Mouse (Mus musculus): ENCODE results near the gene Cass4.

Gene Cass4

DNA sequence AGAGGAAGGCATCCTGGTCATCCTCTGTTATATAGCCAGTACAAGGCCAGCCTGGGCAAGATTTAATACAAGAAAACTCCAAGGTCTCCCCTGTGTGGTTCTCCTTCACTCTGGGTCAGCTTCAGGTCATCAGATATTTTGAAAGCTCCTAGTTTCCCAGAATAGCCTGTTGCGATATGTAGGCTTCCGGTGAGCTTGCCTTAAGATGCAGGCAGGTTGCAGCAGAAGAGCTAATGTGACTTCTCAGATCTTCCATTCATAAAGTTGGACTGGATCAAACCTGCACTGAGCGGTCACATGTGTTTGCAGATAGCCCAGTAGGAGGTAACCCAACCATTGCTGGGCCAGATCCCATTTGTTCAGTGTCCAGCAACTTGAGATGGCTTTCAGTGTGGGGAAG, 8.9 kb upstream of the Cass4 start:
- no peak for DNase-seq (ENCODE audit: low read depth, low spot score)

DNA sequence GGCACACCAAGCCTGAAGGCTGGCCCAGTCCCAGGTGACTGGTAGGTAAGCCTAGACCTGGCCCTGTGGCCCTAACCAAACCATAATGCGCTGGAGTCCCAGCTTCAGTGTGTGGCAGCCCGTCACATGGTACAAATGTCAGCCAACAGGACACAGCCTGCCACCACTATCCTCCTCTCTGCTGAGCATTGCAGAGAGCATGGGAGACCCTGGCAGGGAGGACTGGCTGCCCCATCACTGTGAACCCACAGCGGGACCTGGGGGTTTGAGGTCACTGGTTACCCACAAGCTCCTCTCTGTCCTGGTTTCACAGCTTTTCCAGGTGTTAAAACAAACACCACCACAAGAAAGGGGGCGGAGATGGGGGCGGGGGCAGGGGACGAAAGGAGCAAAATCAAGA, 3.3 kb upstream of the Cass4 start:
- no peak for DNase-seq (ENCODE audit: low read depth, low spot score)

DNA sequence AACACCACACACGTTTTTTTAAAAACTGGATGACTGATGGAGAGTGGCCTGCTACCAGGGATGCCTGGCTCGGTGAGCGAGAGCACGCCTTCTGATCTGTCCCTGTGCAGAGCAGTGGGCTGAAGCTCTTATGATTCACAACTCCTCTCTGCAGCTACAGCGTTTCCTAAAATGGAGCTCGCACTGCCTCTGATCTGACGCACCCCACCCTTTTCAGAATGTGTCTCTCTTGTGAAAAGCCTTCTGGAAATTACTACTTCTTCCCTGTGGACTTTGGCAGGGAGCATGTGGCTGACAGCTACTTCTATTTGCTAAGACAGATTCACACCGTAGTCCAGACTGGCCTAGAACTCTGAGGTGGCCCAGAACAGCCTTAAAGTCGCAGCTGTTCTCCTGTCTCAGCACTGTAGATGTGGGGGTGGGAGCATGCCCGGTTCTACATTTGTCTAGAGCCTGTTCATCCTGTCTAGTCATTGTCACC, 1.5 kb upstream of the Cass4 start:
- no peak for DNase-seq (ENCODE audit: low read depth, low spot score)

DNA sequence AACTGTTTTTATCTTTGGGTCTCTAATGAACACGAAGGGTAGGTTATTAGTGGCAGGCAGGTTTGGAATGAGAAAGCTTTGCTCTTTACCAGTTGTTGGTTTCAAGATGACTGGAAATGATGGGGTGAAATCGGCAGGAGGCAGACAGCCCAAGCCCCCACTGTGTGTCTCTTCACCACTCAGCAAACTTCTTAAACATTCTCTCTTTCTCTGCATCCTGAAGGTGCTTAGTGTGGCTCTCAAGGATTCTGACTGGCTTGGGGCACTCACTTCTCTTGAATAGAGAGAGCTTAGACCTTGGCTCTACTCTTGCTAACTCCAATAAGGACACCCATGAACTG, 428 bp downstream of the Cass4 start:
- no peak for DNase-seq (ENCODE audit: low read depth, low spot score)

DNA sequence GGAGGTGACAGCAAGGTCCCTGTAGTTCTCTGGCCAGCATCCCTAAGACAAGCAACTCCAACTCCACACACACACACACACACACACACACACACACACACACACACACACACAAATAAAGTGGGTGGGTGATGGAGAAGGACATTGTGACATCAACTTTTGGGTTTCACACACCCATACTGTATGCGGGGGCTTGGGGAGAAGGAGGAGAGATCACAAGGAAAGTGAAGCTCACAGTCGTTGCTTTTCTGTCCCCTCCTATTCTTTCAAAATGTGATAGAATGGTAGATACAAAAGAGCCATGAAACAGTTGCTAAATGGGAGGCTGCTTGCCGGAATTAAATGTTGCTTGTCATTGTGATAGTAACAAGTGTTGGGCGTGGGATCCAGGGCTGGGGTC, 1.1 kb downstream of the Cass4 start:
- DNase-seq (ENCODE audit: low read depth, low spot score): no peak

DNA sequence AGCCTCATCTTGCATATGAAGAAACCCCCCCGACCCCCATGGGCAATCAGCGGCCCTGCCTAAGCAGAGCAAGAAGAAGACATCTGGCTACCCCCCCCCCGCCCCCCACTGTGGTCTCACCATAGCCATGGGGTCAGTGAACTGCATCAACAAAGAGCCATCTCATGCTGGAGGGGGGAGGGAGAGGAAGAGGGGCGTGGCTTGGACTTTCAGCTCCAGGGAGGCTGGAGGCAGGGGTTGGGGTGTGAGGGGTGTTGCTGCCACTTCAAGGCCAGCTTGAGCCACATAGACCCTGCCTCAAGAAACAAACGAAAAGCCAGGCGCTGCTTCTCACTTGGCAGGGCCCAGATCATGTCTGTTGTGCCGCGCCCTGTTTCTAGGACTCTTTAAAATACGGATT, 2.4 kb downstream of the Cass4 start:
- no peak for DNase-seq (ENCODE audit: low read depth, low spot score)

DNA sequence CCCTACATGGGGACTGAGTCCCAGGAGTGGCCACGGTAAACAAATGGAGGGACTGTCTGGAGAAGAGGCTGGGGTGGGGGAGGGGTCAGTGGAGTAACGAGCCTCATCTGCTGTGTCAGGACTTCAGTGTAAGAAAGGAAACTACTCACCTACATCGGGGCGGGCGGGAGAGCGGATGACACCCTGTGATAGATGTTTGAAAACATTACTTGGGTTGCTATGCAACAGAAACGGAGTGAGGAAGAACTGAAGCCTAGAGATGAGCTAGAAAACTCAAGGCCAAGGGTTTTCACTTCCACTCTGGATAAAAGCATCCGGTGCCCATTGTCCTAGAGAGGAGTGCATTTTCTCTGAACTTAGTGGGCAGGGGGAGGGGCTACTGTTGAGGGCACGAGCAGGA, 6.3 kb downstream of the Cass4 start:
- DNase-seq (ENCODE audit: low read depth, low spot score): no peak

DNA sequence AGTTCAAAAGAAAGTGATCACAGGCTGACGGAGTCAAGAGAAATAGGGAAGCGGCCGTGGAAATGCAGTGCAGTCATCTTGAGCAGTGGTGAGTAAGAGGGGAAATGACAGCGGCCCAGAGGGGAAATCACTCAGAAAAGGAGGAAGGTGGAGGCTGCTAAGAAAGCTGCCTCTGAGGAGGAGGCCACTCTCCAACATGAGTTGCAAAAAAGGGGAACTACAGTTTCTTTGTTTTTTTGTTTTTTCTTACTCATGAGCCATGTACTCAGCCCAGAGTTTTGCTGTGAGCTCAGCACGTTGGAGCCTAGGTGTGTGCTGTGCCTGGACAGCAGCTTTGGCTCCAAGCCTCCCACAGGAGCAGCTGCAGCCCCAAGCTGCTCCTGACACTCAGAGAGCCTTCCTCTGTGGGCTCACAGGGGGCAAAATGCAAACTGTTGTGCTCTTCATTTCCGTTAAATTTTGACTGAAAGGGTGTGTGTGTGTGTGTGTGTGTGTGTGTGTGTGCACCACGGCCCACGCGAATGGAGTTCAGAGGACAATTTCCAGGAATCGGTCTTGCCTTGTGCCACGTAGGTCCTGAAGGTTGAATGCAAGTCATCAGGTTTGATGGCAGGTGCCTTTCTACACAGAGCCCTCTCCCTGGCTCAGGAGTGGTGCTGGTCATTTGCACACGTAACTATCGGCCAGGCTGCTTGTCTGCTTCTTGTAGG, 7.7 kb downstream of the Cass4 start:
- DNase-seq (ENCODE audit: low read depth, low spot score): no peak

DNA sequence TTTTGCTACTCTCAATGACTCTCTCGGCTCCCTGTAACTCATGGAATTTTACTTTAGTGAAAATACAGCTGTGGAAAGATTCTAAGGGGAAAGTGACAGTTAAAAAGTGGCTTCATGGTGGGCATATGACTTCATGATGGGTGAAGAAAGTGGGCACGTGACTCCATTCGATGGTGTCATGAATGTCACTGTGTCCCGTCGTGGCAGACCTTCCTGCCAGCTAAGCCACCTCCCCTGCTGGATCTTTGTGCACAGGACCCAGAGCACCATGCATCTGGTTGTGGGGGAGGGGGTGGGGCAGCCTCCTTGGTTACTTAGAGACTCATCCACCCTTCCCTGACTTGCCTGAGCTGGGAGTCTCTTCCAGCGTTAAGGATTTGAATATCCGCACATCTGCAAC, 10.6 kb downstream of the Cass4 start:
- DNase-seq (ENCODE audit: low read depth, low spot score): no peak

DNA sequence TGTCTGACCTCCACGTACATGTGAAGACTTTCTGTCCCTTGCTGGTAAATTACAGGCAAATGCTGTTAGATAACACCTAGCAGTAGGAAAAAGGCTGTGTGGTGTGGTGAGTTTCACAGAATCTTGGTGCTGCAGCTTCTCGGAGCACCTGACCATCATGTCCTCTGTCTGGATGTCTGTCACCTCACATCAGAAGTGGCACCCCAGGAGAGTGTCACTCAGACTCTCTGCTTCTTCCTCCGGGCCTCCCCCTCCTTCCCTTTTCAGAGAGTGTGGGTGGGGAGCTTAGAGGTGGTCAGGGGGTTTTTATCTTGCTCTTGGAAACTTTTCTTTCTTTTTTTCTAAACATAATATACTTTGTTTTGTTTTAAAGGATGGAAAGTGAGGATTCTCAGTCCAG, 11.4 kb downstream of the Cass4 start:
- DNase-seq (ENCODE audit: low read depth, low spot score): no peak

DNA sequence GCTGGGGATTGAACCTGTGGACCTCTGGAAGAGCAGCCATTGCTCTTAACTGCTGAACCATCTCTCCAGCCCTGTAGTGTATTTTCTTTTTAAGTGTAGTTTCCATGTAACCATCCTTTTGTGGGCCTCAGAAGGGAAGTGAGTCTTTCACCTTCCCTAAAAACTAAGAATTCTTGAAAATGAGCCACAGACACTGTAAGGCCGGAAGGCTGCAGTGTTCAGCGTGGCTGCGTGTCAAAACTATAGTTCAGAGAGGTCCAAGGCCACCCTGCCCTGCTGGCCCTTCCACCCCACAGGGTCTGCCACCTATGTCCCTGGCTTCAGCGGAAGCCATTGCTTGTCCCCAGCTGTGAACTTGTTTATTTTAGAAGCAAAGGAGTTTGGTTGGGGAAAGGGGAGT, 12.6 kb downstream of the Cass4 start:
- no peak for DNase-seq (ENCODE audit: low read depth, low spot score)

DNA sequence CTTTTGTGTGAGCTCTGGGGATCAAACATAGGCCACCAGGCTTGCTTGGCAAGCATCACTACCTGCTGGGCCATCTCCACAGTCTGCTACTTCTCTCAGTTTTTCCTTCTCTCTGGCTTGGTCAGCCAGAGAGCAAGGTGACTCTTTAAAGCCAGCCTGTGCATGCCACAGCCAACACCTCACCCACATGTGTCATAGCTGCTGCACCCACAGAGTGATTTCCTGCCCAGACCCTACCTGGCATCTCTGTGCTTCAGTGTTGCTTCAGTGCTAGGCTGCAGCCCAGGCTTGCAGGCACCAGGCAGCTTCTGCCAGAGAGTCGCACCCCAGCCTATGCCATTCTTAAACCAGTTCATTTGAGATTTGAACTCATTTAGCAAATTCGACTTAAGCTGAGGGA, 13.9 kb downstream of the Cass4 start:
- no peak for DNase-seq (ENCODE audit: low read depth, low spot score)

DNA sequence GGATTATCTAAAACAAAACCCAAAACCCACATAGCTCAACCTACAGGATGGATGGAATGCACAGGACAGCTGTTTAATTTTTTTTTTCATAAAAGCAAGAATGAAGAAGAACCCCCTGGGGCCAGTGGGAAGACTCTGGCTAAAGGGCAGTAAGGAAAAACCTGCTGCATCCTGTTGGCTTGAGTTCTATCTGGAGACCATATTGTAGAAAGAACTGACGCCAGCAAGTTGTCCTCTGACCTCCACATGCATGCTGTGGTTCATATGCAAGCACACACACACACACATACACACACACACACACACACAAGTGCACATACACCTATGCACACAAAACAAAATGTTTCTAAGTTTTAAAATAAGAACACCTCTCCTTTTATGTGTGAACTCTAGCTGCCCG, 17.1 kb downstream of the Cass4 start:
- no peak for DNase-seq (ENCODE audit: low read depth, low spot score)

DNA sequence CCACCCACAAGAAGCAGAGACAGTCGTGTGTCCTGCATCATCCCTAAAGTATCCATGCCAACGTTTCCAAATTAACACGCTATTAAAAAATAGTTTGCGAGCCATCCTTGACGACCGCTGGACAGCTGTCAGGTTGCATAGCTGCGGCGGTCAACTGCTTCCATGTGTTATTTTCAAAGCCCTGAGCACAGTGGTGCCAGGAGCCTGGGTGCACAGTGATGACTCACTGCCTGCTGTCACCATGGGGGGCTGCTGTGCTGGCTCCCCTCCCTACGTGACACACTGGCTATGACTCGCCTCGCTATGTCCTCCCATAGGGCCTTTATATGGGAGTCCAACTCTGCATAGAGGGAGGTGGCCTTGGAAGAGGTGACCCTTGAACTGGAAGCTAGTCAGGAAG, 17.5 kb downstream of the Cass4 start:
- no peak for DNase-seq (ENCODE audit: low read depth, low spot score)

DNA sequence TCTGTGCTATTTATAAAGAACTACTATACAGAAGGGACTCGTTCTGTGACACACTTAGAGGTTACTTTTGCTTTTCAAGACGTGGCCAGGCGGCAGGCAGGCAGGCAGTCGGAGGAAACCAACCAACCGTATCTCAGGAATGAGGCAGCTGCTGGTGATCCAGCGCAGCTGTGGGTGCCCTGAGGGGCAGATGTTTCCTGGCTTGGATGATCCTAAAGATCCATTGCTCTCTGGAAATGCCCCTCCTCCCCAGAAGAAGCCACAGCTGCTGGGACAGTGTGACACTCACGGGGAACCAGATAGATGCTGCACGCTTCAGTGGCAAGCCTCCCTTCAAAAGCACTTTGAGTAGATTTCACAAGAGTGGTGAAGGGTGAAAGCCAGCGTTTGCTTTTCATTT, 18.9 kb downstream of the Cass4 start:
- no peak for DNase-seq (ENCODE audit: low read depth, low spot score)

DNA sequence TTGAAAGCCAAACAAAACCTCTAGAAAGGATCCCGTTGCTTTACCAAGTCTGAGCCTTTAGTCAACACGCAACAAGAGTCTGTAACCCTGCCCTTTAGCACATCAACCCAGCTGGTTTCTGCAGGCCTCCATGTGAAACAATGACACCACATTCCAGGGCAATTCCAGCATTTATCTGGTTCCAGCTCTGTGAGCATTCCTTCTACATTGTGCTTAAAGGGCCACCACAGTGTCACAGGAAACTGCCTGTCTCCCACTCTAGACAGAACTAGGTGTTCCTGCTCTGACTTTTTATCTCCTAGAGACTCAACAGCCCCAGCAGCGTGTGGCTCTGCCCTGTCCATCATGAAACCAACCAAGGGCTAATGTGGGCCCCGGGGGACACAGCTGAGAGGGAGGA, 19.7 kb downstream of the Cass4 start:
- no peak for DNase-seq (ENCODE audit: low read depth, low spot score)

DNA sequence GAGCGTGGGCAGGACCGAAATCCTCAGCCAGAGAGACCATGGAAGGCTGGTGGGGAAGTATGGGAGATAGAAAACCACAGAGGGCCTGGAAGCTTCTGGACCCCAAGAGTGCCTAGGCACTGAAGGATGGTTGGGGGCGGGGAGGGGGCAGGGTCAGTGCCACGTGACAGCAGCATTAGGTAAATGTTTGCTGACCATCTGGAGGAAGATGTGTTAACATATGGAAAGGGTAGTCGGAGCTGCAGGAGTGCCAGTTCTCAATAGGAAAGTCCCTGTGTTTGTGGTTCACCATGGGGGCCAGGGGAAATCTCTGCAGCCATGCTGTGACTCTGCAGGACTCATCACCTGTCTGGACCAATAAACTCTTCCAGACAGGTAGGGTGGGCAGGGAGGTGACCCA, 20.3 kb downstream of the Cass4 start:
- DNase-seq (ENCODE audit: low read depth, low spot score): no peak

DNA sequence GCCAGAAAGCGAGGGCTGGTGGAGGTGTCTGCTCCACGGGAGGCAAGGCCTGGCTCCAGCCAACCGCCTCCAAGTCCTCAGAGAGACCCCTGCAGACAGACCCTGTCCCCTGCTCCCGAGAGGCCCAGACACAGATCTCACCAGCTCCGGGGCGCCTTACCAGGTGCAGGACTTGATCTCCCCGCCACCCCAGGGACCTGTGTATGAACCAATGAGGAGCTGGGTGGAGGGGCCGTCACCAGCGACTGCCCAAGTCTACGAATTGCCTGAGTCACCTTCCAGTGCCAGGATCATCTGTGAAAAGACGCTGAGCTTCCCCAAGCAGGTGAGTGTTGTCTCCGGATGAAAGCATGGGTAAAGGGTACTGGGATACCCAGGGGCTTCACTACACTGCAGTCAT, 22.6 kb downstream of the Cass4 start:
- no peak for DNase-seq (ENCODE audit: low read depth, low spot score)

DNA sequence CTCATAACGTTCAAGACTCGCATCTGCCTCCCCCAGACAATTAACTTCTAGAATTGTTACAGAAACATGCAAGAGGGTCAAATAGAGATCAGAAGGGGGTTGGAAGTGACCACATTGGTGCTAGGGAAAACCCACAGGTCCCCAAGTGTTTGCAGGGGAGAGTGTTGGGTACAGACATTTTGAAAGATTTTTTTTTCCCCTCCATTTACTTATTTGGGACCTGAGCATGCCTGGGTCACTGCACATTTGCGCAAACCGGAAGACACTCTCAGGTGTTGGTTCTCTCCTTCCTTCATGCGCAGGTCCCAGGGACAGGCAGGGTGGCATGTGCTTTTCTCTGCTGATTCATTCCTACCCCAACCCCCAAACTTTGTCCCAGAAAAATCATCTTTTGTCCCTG, 23.3 kb downstream of the Cass4 start:
- no peak for DNase-seq (ENCODE audit: low read depth, low spot score)

DNA sequence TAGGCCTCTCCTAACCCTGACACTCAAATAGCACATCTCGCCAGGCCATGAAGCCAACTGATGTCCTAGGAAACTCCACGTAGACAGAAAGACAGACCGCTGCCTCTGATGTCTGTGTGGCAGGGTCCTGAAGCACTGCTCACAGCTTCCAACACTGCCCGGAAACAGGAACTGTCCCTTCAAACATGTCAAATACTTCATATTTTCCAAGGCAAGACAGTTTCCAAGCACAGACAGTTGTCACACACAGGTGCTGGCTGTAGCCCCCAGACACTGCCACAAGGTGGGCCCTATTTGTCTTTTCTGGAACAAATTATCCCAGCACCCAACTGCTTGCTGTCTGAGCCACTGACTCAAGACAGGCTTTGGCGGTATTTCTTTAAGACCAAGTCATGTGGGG, 24.6 kb downstream of the Cass4 start:
- no peak for DNase-seq (ENCODE audit: low read depth, low spot score)

DNA sequence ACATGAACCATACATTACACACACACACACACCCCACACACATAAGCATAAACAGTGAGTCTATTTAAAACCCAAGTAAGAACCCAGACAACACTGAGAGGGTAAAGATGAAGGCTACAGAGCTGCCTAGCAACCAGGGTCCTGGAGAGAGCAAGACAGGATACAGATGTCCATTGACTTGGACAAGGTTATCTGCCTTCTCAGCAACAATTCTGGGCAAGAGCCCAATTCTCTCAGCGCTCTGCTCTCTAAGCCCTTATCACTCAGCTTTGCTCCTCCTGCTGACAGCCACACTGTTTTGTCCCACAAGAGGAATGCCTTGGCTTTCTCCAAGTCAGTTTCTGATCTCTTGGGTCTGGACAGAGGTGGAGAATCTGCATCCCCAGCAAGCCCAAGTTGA, 37.0 kb downstream of the Cass4 start:
- no peak for DNase-seq (ENCODE audit: low read depth, low spot score)

DNA sequence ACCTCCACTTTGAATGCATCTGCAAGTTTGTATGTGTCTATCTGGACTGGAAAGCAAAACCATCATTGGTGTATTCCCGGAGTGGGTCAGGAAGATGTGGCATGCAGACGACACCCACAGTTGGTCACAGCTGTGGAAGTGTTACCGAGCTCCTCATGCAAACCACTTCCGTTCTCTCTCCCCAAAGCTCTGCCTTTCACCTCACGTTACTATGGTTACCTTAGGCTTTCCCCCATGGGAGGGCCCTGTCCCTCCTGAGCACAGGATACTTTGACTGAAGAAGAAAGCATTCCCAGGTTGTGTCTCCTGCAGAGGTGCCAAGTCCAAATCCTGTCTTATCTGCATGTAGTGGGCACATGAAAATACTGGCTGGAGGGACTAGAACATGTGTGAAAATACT, 40.2 kb downstream of the Cass4 start:
- DNase-seq (ENCODE audit: low read depth, low spot score): no peak

DNA sequence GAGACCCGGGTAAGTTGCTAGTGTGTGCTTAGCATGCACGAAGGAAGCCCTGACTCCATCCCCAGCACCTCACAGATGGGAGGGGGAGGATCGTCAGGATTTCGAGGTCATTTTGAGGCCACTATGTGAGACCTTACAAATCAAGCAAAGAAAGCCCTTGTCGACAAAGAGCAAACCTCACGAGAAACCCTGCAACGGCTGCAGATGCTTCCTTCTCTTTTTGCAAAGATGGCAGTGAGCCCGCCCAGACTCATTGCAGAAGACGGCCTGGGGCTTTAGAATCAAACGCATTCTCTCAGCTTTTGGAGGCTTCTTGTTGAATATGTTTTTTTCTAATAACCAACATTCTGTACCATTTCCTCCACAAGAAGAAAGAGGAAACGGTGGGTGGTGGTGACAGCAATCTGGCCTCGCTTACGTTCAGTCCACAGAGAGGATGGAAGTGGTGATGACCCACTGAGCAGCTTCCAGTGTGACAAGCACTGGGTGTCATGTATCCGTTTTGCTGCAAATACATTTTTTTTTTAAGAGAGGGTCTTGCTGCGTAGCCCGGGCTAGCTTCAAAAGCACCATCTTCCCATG, 43.9 kb downstream of the Cass4 start:
- no peak for DNase-seq (ENCODE audit: low read depth, low spot score)

All from c-Kit-negative CD71-positive TER-119-positive erythroid progenitor cells, embryonic 14.5 days (primary cell).